In genomic region chr4:43884196-43884595, GRCm38 (mm10) we compare ENCODE assay signal across 16 mouse cellular contexts. TPM values are rescaled to one million over a fixed set of nuclear protein-coding genes. Genes with fewer than 3 reads are reported as not detected.
DNase-seq lines count a peak whose midpoint lies in the region; ATAC-seq and TF ChIP-seq lines count a peak whose summit lies in the region.
"Had no signal": no experiment of that assay in that cellular context is flagged by ENCODE, and none has a peak within 500 bp of the region (broad histone marks: within the 10 kb centered on the region; RNA-seq: fewer than 3 reads in every experiment).

No protein-coding gene starts in this region.

- intact Hi-C loops in heart, postnatal 10 days (cut with DNase I), result no loop called here

- no peak overlapping the region for H3K4me3 ChIP-seq in heart, embryonic 14.5 days (ENCODE audit: control insufficient read depth in 1 of 2, insufficient read depth in 1 of 2, low read depth in 1 of 2, low read length in 2 of 2)
- H3K4me3 ChIP-seq in liver, adult 2 months (ENCODE audit: insufficient read depth, low read depth, low read length), result no peak overlapping the region
- H3K4me3 ChIP-seq in liver, postnatal 0 days (ENCODE audit: low read depth, low read length), result no peak overlapping the region
- H3K4me3 ChIP-seq in limb, embryonic 10.5 days, result peak overlapping the region; percentile 26
- H3K4me3 ChIP-seq: hindbrain, embryonic 10.5 days; liver, embryonic 13.5 days had no signal

- H3K79me2 ChIP-seq in liver, adult 2 months (ENCODE audit: control insufficient read depth, insufficient read depth, low read length), result no peaks in the 10 kb centered on the region; the same call in 1 of the 2 replicates

- peaks cover 16 to 33% of the 10 kb centered on the region in 2 experiments for H3K4me1 ChIP-seq in heart, embryonic 14.5 days (ENCODE audit: control insufficient read depth in 2 of 2, insufficient read depth in 2 of 2, low read length in 2 of 2)
- H3K4me1 ChIP-seq in liver, adult 2 months (ENCODE audit: control insufficient read depth, insufficient read depth, low read length), result no peaks in the 10 kb centered on the region; the same call in 1 of the 2 replicates
- H3K4me1 ChIP-seq in liver, postnatal 0 days (ENCODE audit: insufficient read depth), result no peaks in the 10 kb centered on the region
- H3K4me1 ChIP-seq in limb, embryonic 10.5 days, result peaks cover 43% of the 10 kb centered on the region
- H3K4me1 ChIP-seq: liver, embryonic 13.5 days had no signal

- no peaks in the 10 kb centered on the region for H3K9me3 ChIP-seq in heart, embryonic 14.5 days (ENCODE audit: control insufficient read depth, low read length)
- H3K9me3 ChIP-seq in liver, postnatal 0 days (ENCODE audit: low read length), result no peaks in the 10 kb centered on the region
- H3K9me3 ChIP-seq in limb, embryonic 10.5 days (replicated peaks), result no peaks in the 10 kb centered on the region
- H3K9me3 ChIP-seq: hindbrain, embryonic 10.5 days; liver, embryonic 13.5 days had no signal

- H3K27ac ChIP-seq in heart, embryonic 14.5 days (replicated peaks in 1 of 2; ENCODE audit: control insufficient read depth in 1 of 2, insufficient read depth in 1 of 2, low read depth in 2 of 2, low read length in 2 of 2), result peak overlapping the region; percentile 24 to 86
- H3K27ac ChIP-seq in liver, adult 2 months (replicated peaks; ENCODE audit: insufficient read depth, low read depth, low read length), result no peak overlapping the region
- H3K27ac ChIP-seq in liver, postnatal 0 days (ENCODE audit: low read depth), result no peak overlapping the region
- H3K27ac ChIP-seq in limb, embryonic 10.5 days, result peak overlapping the region; percentile 83
- H3K27ac ChIP-seq: hindbrain, embryonic 10.5 days; liver, embryonic 13.5 days had no signal

- no peak for TF ChIP-seq POLR2A in liver, adult 2 months (IDR thresholded peaks at IDR 0.05; ENCODE audit: extremely low read depth, insufficient read depth, low read length)

- no peak for TF ChIP-seq CTCF in liver, adult 2 months (IDR thresholded peaks at IDR 0.05; ENCODE audit: low read depth, low read length)
- no peak for TF ChIP-seq CTCF in liver, postnatal 0 days (IDR thresholded peaks at IDR 0.05; ENCODE audit: low read depth)

- no peak overlapping the region for H3K9ac ChIP-seq in heart, embryonic 14.5 days (ENCODE audit: low read length)
- H3K9ac ChIP-seq in liver, adult 2 months (ENCODE audit: low read depth, low read length), result no peak overlapping the region
- no peak overlapping the region for H3K9ac ChIP-seq in liver, postnatal 0 days (replicated peaks)
- H3K9ac ChIP-seq: liver, embryonic 13.5 days had no signal

- TF ChIP-seq EP300 in liver, postnatal 0 days (IDR thresholded peaks at IDR 0.05; ENCODE audit: low read depth), result no peak

- peak overlapping the region; percentile 18 for H3K4me2 ChIP-seq in heart, embryonic 14.5 days (ENCODE audit: low read length)
- no peak overlapping the region for H3K4me2 ChIP-seq in liver, postnatal 0 days (ENCODE audit: low read depth, low read length)
- H3K4me2 ChIP-seq: liver, embryonic 13.5 days had no signal

- no peaks in the 10 kb centered on the region for H3K36me3 ChIP-seq in heart, embryonic 14.5 days (ENCODE audit: control insufficient read depth, insufficient read depth, low read length)
- H3K36me3 ChIP-seq in liver, adult 2 months (ENCODE audit: control insufficient read depth, insufficient read depth, low read length), result no peaks in the 10 kb centered on the region
- no peaks in the 10 kb centered on the region for H3K36me3 ChIP-seq in liver, postnatal 0 days (replicated peaks; ENCODE audit: insufficient read depth, low read length)
- H3K36me3 ChIP-seq in limb, embryonic 10.5 days, result peaks cover 13% of the 10 kb centered on the region
- H3K36me3 ChIP-seq: hindbrain, embryonic 10.5 days; liver, embryonic 13.5 days had no signal

- no peak for DNase-seq in heart, postnatal 10 days
- peak; percentile 6 for DNase-seq in liver, adult 2 months (ENCODE audit: extremely low read depth, low read depth, low spot score)
- DNase-seq in liver, postnatal 0 days, result no peak
- DNase-seq in embryo, embryonic 9.5 days (ENCODE audit: extremely low spot score), result peak; percentile 27
- peak; percentile 58 for DNase-seq in limb, embryonic 10.5 days (ENCODE audit: low spot score)
- DNase-seq in adipocyte (ENCODE audit: low spot score), result no peak
- DNase-seq: adrenal gland, postnatal 25 days; cerebellum, adult 11 months; liver, embryonic 13.5 days had no signal

- no peaks in the 10 kb centered on the region for H3K27me3 ChIP-seq in heart, embryonic 14.5 days (ENCODE audit: control insufficient read depth, insufficient read depth, low read length)
- no peaks in the 10 kb centered on the region for H3K27me3 ChIP-seq in liver, adult 2 months (ENCODE audit: control insufficient read depth, insufficient read depth, low read length)
- no peaks in the 10 kb centered on the region for H3K27me3 ChIP-seq in liver, postnatal 0 days (ENCODE audit: insufficient read depth, low read length)
- no peaks in the 10 kb centered on the region for H3K27me3 ChIP-seq in limb, embryonic 10.5 days (ENCODE audit: low read depth, poor library complexity, severe bottlenecking)
- H3K27me3 ChIP-seq: liver, embryonic 13.5 days had no signal

- 15% methylated on average over 4 of the region's 4 CpGs for WGBS in heart, embryonic 14.5 days
- 72% methylated on average over 4 of the region's 4 CpGs for WGBS in liver, adult 2 months
- 59% methylated on average over 4 of the region's 4 CpGs for WGBS in liver, postnatal 0 days (ENCODE audit: insufficient replicate concordance)
- WGBS in limb, embryonic 10.5 days, result 11% methylated on average over 4 of the region's 4 CpGs

- no peak for ATAC-seq in heart, embryonic 14.5 days (ENCODE audit: insufficient number of reproducible peaks, insufficient read depth, low FRiP score, low read depth)
- ATAC-seq in liver, postnatal 0 days, result no peak

RNA-seq across cellular contexts. Expression of gene Reck, which starts 8.9 kb away (rescaled TPM):
- polyA plus RNA-seq in heart, embryonic 14.5 days (2014; fragmentation: Nextera tagmentation; extraction: Ambion mirVana), result 10.1 and 11.6 TPM in 2 replicates
- total RNA-seq in heart, postnatal 10 days (2021), result 10 to 100 TPM; 12.3 to 12.8 TPM
- total RNA-seq in liver, adult 2 months (2014; rRNA removed), result 1.9 and 2.2 TPM in 2 replicates
- 2.4 and 2.6 TPM in 2 replicates for polyA plus RNA-seq in liver, adult 2 months (2012; rRNA removed)
- 1.8 and 2.3 TPM in 2 replicates for polyA plus RNA-seq in liver, postnatal 0 days (2015; fragmentation: Nextera tagmentation; extraction: Ambion mirVana)
- polyA plus RNA-seq in limb, embryonic 10.5 days (2016; fragmentation: Nextera tagmentation; extraction: Ambion mirVana), result 20.2 and 22.9 TPM in 2 replicates

RNA-seq across cellular contexts. Expression of gene Olfr155, which starts 32.8 kb away (rescaled TPM):
- not detected in 2 replicates for polyA plus RNA-seq in heart, embryonic 14.5 days (2014; fragmentation: Nextera tagmentation; extraction: Ambion mirVana)
- total RNA-seq in heart, postnatal 10 days (2021), result not detected
- total RNA-seq in liver, adult 2 months (2014; rRNA removed), result not detected in 2 replicates
- not detected in 2 replicates for polyA plus RNA-seq in liver, adult 2 months (2012; rRNA removed)
- polyA plus RNA-seq in liver, postnatal 0 days (2015; fragmentation: Nextera tagmentation; extraction: Ambion mirVana), result not detected in 2 replicates
- polyA plus RNA-seq in limb, embryonic 10.5 days (2016; fragmentation: Nextera tagmentation; extraction: Ambion mirVana), result not detected in 2 replicates
- total RNA-seq: adrenal gland, postnatal 25 days; left cerebral cortex, adult 18-20 months; megakaryocyte-erythroid progenitor cell, adult 5-6 weeks had no signal
- polyA plus RNA-seq: cortical plate, adult 2 months; hindbrain, embryonic 10.5 days; kidney, embryonic 14.5 days; liver, embryonic 13.5 days; spleen, adult 2 months had no signal

RNA-seq across cellular contexts. Expression of gene Olfr157, which starts 44.2 kb away (rescaled TPM):
- not detected in 2 replicates for polyA plus RNA-seq in heart, embryonic 14.5 days (2014; fragmentation: Nextera tagmentation; extraction: Ambion mirVana)
- not detected for total RNA-seq in heart, postnatal 10 days (2021)
- total RNA-seq in liver, adult 2 months (2014; rRNA removed), result not detected in 2 replicates
- polyA plus RNA-seq in liver, adult 2 months (2012; rRNA removed), result not detected in 2 replicates
- not detected in 2 replicates for polyA plus RNA-seq in liver, postnatal 0 days (2015; fragmentation: Nextera tagmentation; extraction: Ambion mirVana)
- polyA plus RNA-seq in limb, embryonic 10.5 days (2016; fragmentation: Nextera tagmentation; extraction: Ambion mirVana), result not detected in 2 replicates
- total RNA-seq: adrenal gland, postnatal 25 days; left cerebral cortex, adult 18-20 months; megakaryocyte-erythroid progenitor cell, adult 5-6 weeks had no signal
- polyA plus RNA-seq: cortical plate, adult 2 months; hindbrain, embryonic 10.5 days; kidney, embryonic 14.5 days; liver, embryonic 13.5 days; spleen, adult 2 months had no signal

Comparison
In these comparisons a context has a peak if more than half of its experiments do, and no peak if none do; other contexts are left out.
1. DNase-seq: peak in liver, adult 2 months (single experiment), embryo, embryonic 9.5 days (single experiment) and limb, embryonic 10.5 days (single experiment); none in heart, postnatal 10 days (0 of 2), liver, postnatal 0 days (single experiment) and adipocyte (single experiment).
2. H3K27ac ChIP-seq: peak in heart, embryonic 14.5 days (2 of 2) and limb, embryonic 10.5 days (single experiment); none in liver, adult 2 months (single experiment) and liver, postnatal 0 days (single experiment).